Mouse (Mus musculus): ENCODE data around the gene Dpf3. TPM values are rescaled to one million over a fixed set of nuclear protein-coding genes. Genes with fewer than 3 reads are reported as not detected.

Gene Dpf3
- total RNA-seq, 2 experiments from 2014 or later = 17.3 to 18.1 TPM

DNA sequence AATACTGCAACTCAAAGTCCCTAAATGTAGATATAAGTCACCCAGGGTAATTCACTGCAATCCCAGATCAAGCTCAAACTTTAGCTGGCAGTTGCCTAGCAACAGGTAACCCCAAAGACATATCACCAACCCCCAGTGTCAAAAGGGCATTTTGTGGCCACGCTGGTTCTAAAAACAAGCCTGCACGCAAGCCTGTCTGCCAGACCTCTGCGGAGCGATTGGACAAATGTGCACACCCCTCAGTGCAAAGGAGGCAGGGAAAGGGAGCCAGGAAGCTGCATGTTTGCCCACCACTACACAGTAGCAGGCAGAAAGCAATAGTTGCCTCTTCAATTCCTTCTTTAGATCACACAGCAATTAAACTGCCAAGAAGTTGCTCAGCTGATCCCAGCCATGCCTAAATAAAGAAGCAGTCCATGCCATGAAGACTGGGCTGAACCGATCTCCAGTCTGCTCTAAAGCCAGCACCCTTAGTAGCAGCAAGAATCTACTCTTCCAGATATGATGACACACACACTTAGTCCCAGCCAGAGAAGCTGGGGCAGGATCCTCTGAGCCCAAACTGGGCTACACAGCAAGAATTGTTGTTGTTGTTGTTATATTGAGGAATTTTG, 13.4 kb downstream of the Dpf3 start:
- DNase-seq = peak in 1 of 2 experiments; percentile 17
- intact Hi-C loops (cut with DNase I) = no loop called here

DNA sequence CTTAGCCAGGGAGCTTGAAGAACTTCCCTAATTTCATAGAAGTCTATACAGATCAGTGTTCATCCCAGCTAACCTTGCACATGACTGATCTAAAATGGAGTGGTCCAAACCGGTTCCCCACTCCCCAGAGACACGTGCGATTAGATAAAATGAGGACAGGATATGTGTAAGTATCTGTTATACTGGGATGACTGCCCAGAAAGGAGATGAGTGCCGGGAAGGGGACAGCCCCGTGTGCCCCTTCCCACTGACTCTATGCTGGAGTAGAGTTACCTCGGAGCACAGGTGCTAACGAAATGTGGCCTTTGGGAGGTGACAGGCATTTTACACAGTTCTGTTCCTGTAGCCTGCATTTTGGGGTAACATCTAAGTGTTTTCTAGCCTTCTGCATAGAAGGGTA, 15.8 kb downstream of the Dpf3 start:
- no peak for DNase-seq
- intact Hi-C loops (cut with DNase I) = no loop called here

DNA sequence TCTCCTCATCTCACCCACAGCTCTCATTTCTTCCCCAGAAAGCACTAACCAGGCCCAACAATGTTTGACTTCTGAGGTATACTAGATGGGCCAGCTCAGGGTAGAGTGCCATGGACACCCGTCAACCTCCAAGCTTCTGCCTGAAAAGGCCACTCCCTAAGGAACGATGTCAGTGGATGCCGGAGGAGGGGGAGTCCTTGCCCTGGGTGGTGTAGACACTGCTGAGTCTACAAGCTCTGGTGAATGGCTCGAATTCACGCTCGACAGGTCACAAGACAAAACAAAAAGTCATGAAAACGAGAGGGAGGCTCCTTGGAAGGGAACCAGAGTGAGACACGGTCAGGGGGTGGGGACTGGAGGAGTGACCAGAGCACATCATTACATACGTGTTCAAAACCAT, 17.4 kb downstream of the Dpf3 start:
- intact Hi-C loops (cut with DNase I) = no loop called here
- no peak for DNase-seq

DNA sequence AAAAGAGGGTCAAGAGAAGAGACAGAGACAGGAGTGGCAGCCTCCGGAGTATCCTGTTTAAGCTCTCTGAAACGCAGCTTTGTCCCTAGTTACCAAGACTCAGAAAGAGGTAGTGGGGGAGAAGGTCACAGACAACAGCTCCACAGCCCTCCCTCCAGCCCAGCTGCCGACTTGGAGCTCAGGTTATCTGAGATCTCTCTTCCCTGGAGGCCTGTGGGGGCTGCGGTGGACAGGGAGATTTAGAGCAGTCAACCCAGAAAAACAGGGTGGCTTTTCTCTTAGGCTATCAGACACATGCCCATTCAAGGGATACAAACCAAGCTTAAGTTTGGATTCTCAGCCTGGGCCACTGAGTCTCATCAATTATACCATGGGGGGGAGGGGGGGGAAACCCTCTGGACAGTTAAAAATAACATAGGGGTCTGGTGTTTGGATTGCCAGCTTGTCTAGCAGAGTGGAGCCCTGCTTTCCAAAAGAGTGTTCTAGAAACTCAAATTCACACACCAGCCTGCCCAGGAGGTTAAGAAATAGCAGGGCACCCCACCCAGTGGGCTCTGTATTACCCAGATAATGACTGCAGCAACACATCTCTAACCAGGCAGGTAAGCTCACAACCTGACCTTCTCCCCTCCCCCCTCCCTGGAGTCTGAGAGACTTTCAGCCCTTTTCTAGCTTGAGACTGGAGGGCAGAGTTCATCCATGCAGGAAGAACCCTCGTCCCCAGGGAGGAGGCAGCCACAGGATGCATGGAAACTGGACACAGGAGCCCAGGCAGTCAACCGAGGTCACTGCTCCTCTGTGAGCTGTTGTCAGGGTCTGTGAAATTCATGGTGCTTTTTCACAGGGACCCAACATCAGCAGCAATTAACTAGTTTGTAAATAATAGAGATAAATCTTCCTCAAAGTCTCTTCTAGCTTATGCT, 20.7 kb downstream of the Dpf3 start:
- peak in 1 of 2 experiments; percentile 52 for DNase-seq
- intact Hi-C loops (cut with DNase I) = no loop called here

DNA sequence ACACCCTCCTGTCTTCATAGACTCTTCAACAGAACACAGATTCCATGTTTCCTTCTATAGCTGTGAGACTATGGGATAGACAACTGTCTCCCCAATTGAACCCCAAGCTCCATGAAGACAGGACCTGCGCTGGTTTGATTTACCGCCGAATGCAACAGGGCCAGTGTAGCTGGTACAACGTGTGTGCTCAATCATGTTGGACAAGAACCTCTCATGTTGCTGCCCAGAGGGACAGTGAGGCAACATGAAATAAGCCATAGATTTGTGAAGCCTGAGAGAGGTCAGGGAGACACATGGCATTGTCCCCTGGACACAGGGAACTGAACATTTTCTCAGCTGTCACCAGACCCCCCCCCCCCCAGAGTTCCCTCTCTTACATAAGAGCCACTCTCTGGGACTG, 21.5 kb downstream of the Dpf3 start:
- DNase-seq = no peak
- intact Hi-C loops (cut with DNase I) = no loop called here

DNA sequence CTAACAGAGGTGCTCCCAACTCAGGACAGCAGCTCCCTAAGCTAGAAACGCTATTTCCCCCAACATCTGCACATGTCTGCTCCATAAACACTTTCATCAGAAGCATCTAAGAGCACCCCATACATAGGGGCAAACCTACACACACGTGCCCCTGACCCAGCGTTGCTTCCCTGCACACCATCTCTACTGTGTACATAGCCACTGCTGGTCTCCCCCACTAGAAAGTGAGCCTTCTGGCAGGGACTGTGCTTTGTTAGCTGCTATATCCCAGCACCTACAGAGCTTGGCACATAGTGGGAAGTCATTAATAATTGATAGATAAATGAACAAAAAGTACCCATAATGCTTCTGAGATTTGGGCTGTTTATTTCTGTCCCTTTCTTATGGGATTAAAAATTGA, 27.2 kb downstream of the Dpf3 start:
- DNase-seq = no peak
- intact Hi-C loops (cut with DNase I) = no loop called here

DNA sequence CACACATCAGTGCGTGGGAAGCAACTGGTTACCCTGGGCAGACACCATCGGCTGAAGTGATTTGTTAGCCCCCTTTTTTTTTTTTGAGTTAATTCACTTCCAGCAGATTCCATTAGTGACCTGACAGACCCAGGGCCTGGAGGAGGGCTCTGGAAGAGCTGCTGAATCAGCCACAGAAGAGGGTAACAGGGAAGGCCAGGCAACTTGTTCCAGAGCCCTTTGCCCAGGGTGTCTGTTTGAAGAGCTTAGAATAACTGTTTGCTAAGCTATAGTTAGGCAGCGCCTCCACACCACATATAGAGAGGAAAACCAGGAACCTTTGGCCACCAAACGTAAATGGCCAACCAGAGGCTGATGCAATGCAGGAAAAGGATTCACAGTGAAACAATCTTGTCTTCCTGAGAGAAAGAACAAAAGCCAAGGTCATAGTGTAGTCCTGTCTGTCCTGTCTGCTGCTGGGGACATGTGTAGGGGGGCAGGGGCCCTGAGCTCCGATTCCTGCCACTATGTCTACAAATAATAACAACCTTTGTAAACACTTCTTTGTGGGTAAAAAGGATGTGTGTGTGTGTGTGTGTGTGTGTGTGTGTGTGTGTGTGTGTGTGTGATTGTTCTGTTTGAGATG, 32.7 kb downstream of the Dpf3 start:
- no peak for DNase-seq
- intact Hi-C loops (cut with DNase I) = no loop called here

DNA sequence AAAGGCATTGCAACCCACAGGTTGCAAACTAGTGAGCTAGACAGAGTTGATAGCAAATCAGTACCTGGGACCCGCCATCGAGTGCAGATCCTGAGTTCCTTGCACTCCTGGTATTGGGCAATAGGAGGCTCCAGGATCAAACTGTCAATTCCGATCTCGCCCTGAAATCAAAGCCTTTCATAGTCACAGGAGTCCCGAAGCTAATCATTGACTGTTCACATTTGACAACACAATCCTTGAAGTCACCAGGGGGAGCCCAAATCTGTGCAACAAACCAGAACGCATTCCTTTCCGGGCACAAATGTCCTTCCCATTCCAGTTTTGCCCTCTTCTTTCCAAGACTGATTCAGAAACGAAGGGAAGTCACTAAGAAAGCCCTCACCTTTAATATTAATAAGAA, 35.7 kb downstream of the Dpf3 start:
- no peak for DNase-seq
- intact Hi-C loops (cut with DNase I) = no loop called here

DNA sequence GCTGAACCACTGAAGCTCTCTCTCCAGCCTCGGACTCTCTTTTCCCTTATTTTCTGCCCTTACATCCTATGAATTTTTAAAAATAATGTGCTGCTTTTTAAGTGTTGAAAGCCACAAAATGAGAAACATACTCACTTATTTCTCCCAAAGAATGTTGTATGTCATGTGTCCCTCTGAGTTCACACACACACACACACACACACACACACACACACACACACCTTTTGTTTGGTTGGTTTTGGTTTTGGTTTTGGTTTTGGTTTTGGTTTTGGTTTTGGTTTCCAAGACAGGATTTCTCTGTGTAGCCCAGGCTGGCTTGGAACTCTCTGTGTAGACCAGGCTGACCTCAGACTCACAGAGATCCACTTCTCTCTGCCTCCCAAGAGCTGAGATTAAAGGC, 37.0 kb downstream of the Dpf3 start:
- intact Hi-C loops (cut with DNase I) = no loop called here
- no peak for DNase-seq

DNA sequence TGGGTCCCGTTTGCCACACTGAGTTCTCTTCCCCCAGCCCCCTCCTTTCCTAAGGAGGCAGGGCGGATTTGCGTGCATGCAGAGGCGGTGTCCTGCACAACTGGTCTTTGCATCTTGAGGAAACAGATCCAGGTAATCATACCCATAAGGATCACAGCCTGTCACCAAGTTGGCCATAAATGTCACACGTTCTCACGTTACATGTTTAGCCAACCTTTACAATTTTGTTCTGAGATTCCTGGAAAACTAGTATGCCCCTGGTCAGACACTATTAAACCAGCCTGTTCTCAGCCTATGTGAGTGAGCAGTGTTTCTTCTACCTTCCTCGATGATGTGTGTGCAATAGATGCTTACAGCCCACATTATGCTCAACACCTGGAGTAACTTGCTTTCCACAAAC, 38.3 kb downstream of the Dpf3 start:
- intact Hi-C loops (cut with DNase I) = no loop called here
- DNase-seq = no peak

DNA sequence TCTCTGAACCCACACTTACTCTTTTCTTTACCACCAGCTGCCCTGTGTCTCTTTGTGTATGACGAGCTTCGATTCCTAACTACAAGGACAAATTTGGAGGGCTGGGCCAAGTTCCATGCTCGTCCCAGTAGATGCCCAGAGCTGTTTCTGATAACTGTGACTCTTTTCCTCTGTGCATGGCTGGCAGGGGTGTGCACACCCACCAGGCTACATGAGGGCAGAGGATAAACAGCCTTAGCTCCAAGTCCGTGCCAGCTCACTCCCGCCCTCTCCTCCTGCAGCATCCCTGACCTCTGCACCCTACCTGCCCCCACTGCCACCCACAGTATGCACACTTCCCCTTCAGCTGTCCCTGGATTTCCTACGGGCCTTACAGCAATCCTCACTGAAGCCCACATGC, 41.9 kb downstream of the Dpf3 start:
- peak; percentile 22 to 47 for DNase-seq

DNA sequence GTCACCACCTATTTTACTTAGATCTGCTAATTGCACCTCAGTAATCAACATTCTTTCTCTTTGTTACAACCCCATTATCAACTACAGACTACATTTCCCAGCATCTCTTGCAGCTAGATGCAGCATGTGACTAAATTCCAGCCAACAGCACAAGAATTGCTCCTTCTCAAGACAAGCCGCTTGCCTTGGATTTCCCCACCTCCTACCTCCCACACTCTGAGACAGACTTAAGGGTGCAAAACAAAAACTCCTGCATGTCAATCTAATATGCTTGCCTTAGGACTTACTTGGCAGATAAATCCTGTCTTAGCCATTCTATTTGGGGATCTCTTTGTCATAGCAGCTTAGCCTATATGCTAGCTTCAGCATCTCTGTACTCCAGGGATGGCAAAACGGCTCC, 43.1 kb downstream of the Dpf3 start:
- intact Hi-C loops (cut with DNase I) = no loop called here
- no peak for DNase-seq

More for the DNA sequence above, 41.9 kb downstream of the Dpf3 start:
- intact Hi-C loops (cut with DNase I) = no loop called here

DNA sequence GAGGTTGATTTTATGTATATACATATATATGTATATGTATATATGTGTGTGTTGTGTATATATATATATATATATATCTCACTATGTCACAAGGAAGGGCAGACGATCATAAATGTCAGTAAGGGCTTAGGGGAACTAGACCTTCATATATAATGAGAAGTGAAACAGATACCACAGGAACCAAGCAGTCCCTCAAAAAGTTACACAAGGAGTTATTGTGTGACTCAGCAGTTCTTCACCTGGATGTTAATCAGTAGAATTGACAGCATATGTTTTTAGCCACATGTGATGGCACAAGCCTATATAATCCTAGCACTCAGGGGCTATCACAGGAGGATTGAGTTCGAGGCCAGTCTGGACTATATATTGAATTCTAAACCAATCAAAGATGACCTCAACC, 49.5 kb downstream of the Dpf3 start:
- DNase-seq = no peak
- intact Hi-C loops (cut with DNase I) = no loop called here

DNA sequence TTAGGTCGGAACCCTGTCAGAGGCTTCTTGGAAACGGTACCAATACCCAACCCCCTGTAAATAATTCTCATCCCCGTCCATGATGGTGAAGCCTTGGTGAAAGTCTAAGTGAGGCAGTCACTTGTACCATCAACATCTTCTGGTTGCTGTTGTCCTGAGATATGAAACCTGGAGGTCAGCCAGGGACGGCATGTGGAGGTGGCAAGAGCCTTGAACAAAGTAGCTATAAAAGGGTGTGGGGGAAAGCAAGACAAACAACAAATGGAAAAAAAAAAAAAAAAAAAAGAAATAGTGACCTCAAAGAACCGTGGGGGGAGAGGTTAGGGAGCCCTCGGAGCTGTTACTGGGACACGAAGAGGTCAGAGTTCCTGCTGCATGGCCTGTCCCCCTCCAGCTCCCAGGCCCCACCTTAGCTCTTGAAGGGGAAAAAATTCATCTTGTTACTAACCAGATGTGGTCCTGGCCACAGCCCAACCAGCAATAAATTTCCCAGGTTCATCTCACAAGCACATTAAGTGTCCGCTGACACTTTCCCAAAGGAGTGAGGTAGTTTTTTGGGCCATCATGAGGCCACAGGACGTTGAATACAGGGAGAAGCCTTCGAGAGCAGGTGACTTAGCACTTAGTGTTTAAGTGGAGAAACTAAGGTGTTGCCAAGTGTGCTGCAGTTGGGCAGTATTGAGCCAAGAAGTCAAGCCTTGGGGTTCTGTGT, 53.4 kb downstream of the Dpf3 start:
- no peak for DNase-seq
- intact Hi-C loops (cut with DNase I) = no loop called here

DNA sequence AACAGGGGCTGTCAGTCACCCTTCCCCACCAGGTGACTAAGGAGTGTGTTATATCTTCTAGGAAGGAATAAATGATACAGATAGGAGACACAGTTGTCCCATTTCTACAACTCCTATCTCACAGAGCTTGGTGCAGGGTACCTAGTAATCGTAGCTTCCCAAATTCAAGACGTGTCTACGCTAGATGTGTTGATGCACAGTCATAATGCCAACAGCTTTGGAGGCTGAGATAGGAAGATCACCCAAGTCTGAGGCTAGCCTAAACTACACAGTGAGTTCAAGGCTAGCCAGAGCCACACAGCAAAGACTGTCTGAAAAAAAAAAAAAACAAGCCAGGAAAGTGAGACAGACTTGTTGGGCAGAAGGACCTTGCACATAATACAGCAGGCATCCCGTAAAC, 54.1 kb downstream of the Dpf3 start:
- intact Hi-C loops (cut with DNase I) = no loop called here

DNA sequence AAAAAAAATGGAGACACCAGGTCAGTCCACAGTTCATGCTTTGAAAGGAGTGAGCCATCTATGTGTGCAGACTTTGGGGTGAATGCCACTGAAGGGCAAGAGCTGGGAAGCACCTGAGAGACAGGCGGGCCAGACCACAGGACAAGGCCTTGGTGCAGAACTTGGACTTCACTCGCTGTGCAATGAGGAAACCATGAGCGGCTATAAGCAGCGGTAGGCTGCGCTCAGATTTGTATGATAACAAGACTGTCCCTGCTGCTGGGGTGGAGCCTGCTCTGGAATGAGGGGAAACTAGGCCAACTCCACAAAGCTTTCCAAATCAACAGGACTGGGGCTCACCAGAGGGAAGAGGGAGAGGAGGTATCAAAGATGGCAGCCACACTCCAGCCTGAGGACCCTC, 57.3 kb downstream of the Dpf3 start:
- intact Hi-C loops (cut with DNase I) = no loop called here
- DNase-seq = no peak

More for the DNA sequence above, 54.1 kb downstream of the Dpf3 start:
- no peak for DNase-seq

DNA sequence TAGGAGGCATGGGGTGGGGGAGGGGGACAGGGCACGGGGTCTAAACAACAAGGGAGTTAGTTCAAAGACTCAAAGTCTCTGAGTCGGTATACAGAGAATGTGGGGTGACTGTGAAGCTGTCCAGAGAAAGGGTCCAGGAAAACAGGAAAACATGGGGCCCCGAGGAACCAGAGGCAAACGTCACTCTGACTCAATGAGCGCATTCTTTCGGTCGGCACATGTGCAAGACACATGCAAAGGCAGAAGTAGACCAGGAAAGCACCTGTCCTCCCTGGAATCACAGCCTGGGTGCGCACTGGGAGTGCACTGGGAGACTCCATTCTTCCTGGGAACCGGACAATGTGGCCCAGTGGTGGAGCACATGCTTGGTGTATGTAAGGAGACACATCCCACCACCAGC, 59.5 kb downstream of the Dpf3 start:
- DNase-seq = no peak
- intact Hi-C loops (cut with DNase I) = no loop called here

DNA sequence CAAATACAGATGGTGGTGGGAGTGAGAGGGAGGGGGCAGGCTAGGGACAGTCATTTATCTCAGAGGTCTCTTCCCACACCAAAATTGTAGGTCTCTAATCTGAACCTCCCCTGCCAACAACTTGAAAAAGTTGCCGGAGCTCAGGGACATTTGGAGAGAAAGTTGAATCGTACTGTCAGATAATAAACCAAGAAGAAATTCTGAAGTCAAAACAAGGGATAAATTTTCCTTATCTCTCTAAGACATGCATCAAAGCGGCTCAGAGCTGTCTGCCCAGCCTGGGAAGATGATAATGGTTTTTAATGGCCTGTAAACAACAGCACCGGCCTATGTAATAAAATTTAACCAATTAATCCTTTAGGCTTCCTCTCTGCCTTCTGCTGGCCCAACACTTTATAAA, 59.9 kb downstream of the Dpf3 start:
- no peak for DNase-seq
- intact Hi-C loops (cut with DNase I) = no loop called here

DNA sequence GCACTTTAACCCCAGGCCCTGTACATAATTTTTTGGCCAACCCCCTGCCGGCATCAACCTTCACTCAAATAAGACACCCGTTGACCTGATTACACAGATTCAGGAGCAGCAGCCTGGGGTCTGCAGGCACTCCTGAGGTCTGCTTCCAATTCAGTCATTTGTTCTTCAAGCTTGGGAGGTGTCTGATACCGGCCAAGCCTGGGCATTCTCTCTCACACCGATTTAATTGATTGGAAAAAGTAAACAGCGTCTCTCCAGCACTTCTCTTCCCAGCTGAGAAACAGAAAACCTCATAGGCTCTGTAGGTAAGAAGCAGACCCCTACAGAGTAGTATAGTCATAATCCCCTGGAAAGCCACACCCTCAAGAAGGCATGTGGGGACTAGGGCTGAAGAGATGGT, 61.2 kb downstream of the Dpf3 start:
- DNase-seq = no peak
- intact Hi-C loops (cut with DNase I) = no loop called here

DNA sequence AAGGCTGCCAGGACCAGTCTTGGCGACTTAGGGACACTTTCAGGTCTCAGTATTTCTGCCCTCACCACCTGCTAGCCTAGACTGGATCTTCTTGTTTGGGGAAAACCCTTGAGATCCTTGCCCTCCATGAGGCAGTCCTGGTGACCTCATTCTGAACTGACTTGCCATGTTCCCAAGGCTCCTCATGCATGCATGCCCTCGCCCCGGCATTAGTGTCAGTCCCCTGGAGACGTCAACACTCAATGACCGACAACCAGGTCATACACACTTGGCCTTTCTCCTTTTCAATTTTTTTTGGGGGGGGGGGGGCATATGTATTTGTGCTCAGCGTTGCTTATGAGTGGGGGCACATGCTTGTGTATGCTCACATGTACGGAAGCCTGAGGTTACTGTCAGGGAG, 61.8 kb downstream of the Dpf3 start:
- intact Hi-C loops (cut with DNase I) = no loop called here
- DNase-seq = no peak

Data from heart, postnatal 10 days (tissue).